Mouse (Mus musculus) ES-Bruce4 (cell line): ENCODE data around the gene Slc22a23. TPM values are rescaled to one million over a fixed set of nuclear protein-coding genes. Genes with fewer than 3 reads are reported as not detected.

Experiments
- H3K27ac ChIP-seq: 2 replicates; pipeline ENCODE4 v1.5.1; 2012; ENCODE audit warnings: low read length, inconsistent platforms; ENCODE audit not compliant: insufficient read depth
- H3K27me3 ChIP-seq: 2 replicates; pipeline ENCODE4 v1.6.1; 2012; ENCODE audit warnings: mild to moderate bottlenecking, low read length, inconsistent platforms; ENCODE audit not compliant: control insufficient read depth, poor library complexity, insufficient read depth, severe bottlenecking
- H3K36me3 ChIP-seq: 2 replicates; pipeline ENCODE4 v1.6.1; 2012; ENCODE audit warnings: inconsistent platforms, mild to moderate bottlenecking, low read length, moderate library complexity; ENCODE audit not compliant: control insufficient read depth, poor library complexity, insufficient read depth, severe bottlenecking
- H3K4me1 ChIP-seq: one replicate; pipeline ENCODE4 v1.8.1; 2011; ENCODE audit warnings: low read length; ENCODE audit not compliant: control insufficient read depth, insufficient read depth
- H3K4me3 ChIP-seq: 2 replicates; pipeline ENCODE4 v1.5.1; 2011; ENCODE audit warnings: low read depth, mild to moderate bottlenecking, low read length
- H3K9ac ChIP-seq: 2 replicates; pipeline ENCODE4 v1.6.1; 2012; ENCODE audit warnings: low read depth, mild to moderate bottlenecking, inconsistent platforms; ENCODE audit not compliant: poor library complexity, severe bottlenecking
- H3K9me3 ChIP-seq: replicated peaks from 2 replicates; pipeline ENCODE4 v1.6.1; 2012; ENCODE audit warnings: mild to moderate bottlenecking, low read length, inconsistent platforms; ENCODE audit not compliant: control insufficient read depth, poor library complexity, insufficient read depth, severe bottlenecking
- CTCF ChIP-seq: IDR thresholded peaks from one replicate; pipeline ENCODE4 v1.8.1; 2011; ENCODE audit warnings: low read depth, low read length
- EP300 ChIP-seq: IDR thresholded peaks from 2 replicates; pipeline ENCODE4 v1.6.1; 2011; ENCODE audit warnings: low read depth, low read length; ENCODE audit not compliant: insufficient read depth
- POLR2A ChIP-seq: IDR thresholded peaks from one replicate; pipeline ENCODE4 v1.8.1; 2011; ENCODE audit warnings: low read length; ENCODE audit not compliant: insufficient read depth
- polyA plus RNA-seq: library from polyadenylated mRNA; stranded (reverse); fragments of >200 nt; gene quantifications from 2 replicates; pipeline ENCODE4 v1.2.4, GENCODE M21; 2011; ENCODE audit warnings: low read depth; ENCODE audit not compliant: missing spikeins, insufficient read depth, insufficient read length

Gene Slc22a23
- polyA plus RNA-seq, 1 experiment = 18.4 TPM

DNA sequence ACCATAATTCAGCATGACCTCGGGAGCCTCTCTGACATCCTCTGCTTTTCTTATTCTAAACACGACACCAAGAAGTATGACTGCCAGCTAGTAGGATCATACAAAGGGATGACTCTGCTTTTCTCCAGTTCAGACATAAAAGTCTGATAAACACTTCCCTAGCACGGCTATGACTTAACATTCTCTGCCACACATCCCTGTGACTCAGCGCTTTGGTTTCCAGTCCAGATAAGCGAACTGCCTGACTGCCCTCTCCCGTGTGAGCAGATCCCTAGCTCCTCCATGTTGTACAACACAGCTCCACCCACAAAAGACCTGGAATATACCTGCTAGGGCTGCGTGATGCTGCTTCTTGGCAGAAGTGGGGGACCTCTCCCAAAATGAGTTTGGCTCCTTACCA is 12.2 kb downstream of the Slc22a23 start:
- Histone ChIP-seq H3K4me1 (no peaks in the 10 kb centered on the region), H3K9me3 (no peaks in the 10 kb centered on the region), H3K36me3 (no peaks in the 10 kb centered on the region), H3K27ac (no peak overlapping the region), H3K4me3 (no peak overlapping the region), H3K27me3 (no peaks in the 10 kb centered on the region), H3K9ac (no peak overlapping the region)
- TF ChIP-seq EP300 (no peak), POLR2A (no peak), CTCF (no peak)

DNA sequence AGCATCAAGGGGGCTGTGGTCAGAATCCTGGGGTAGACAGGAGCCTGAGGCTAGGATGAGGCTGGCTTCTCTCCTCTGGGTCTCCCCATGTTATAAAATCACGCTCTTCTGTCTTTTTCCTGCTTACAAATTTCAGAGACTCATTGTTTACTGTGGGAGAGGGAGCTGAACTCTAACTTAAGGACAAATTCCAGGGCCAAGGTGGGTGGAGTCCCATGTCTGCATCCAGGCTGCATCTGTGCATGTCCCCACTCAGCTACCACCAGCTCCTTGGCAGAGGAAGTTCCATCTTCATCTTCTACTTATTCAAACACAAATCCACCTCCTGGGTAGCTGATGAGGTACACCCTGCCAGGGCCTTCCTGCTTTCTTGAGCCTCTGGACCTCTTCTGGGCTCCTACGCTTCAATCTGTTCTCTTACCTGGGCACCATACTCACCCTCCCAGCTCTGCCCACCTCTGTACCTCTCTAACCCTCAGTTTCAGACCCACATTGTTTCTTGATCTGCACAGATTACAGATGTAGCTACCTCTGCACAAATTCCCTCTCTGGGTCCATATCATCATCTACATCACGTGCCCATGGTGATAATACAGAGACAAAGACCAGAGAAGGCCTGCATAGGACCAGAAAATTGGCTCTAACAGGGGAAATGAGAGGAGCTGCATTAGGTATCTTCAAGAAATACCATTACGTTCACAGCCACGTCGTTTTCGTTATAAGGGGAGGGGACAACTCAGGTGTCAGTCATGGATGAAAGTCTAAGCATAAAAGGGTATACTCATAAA is 13.4 kb downstream of the Slc22a23 start:
- H3K36me3 ChIP-seq = no peaks in the 10 kb centered on the region
- H3K4me1 ChIP-seq = no peaks in the 10 kb centered on the region
- H3K9ac ChIP-seq = no peak overlapping the region
- no peak overlapping the region for H3K4me3 ChIP-seq
- TF ChIP-seq CTCF (no peak), EP300 (no peak), POLR2A (no peak)
- no peaks in the 10 kb centered on the region for H3K9me3 ChIP-seq
- no peaks in the 10 kb centered on the region for H3K27me3 ChIP-seq
- no peak overlapping the region for H3K27ac ChIP-seq

DNA sequence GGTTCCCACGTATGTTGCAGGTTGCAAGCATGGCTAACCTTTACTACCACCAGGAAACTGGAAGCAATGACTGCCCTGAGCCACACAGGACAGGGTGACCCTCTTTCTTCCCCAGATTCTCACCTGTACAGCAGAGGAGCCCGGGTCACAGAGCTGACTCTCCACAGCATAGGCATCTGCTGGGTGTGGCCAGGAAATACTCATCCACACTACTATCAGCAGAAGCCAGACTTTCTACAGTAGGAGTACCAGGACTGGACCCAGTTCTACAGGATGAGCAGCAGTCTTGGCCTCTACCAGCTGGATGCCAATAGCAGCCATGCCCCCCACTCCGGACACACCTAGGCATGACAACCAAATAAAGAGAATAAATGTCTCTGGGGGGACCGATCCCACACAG is 15.4 kb downstream of the Slc22a23 start:
- TF ChIP-seq POLR2A (no peak), CTCF (no peak), EP300 (no peak)
- no peaks in the 10 kb centered on the region for H3K27me3 ChIP-seq
- no peaks in the 10 kb centered on the region for H3K9me3 ChIP-seq
- no peaks in the 10 kb centered on the region for H3K36me3 ChIP-seq
- H3K4me1 ChIP-seq = no peaks in the 10 kb centered on the region
- H3K9ac ChIP-seq = no peak overlapping the region
- no peak overlapping the region for H3K27ac ChIP-seq
- H3K4me3 ChIP-seq = no peak overlapping the region

DNA sequence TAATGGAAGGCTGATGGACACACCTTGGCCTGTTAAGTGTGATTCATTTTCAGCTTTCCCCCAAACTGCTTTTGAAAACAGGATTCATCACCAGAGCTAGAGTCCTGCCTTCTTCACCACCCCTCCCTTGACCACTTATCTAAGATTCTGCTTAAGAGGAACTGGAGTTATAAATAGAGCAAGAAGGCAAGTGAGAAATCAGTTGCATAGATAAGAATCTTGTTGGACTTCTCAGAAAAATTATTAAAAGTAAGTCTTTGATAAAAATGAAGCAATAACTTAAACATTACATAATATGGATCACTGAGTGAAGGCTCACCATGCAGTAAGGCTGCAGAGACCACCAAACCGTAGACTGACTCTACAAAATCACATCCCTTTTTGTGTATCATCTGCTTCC is 18.0 kb downstream of the Slc22a23 start:
- Histone ChIP-seq H3K4me3 (no peak overlapping the region), H3K36me3 (no peaks in the 10 kb centered on the region), H3K9ac (no peak overlapping the region), H3K9me3 (no peaks in the 10 kb centered on the region), H3K27me3 (no peaks in the 10 kb centered on the region), H3K27ac (no peak overlapping the region), H3K4me1 (no peaks in the 10 kb centered on the region)
- no peak for TF ChIP-seq CTCF
- no peak for TF ChIP-seq POLR2A
- no peak for TF ChIP-seq EP300

DNA sequence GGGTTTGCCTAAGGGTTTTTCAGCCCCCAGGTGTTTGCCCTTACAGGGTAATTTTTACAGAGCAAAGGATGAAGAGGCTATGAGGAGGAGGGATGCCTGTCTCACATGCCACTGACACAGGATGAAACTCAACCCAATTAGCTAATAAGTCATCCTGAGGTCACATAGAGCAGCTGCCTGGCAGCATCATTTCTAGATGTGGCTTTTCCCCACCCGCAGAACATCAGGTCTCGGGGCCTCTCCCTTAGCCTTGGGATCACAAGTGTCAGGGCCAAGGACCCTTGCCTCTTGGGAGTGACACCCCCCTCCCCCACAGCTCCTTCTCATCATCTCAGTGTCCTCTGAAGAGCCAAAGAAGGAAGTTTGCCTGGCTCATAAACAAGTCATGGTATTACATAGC is 21.6 kb downstream of the Slc22a23 start:
- Histone ChIP-seq H3K36me3 (no peaks in the 10 kb centered on the region), H3K4me1 (no peaks in the 10 kb centered on the region), H3K4me3 (no peak overlapping the region), H3K27me3 (no peaks in the 10 kb centered on the region), H3K27ac (no peak overlapping the region), H3K9me3 (no peaks in the 10 kb centered on the region), H3K9ac (no peak overlapping the region)
- TF ChIP-seq EP300 (no peak), CTCF (no peak), POLR2A (no peak)

DNA sequence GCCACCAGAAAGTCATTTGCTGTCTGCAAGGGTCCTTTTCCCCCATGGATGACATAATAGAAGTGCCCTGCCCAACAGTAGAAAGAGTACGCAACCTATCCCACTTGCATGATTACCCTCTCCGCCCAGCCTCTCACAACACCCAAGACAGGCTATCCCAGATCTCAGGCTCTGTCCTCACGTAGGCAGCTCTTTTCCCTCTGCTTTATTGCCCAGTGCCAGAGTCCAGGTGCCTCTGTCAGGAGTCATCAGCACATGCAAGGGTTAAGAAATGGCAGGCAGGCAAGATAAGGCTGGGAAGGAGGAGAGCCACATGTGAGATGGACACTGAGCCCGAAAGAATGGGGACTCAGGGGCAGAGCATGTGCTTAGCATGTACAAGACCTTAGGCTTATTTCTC is 24.5 kb downstream of the Slc22a23 start:
- Histone ChIP-seq H3K27ac (no peak overlapping the region), H3K4me1 (no peaks in the 10 kb centered on the region), H3K9ac (no peak overlapping the region), H3K36me3 (no peaks in the 10 kb centered on the region), H3K27me3 (no peaks in the 10 kb centered on the region), H3K9me3 (no peaks in the 10 kb centered on the region), H3K4me3 (no peak overlapping the region)
- no peak for TF ChIP-seq POLR2A
